Mouse (Mus musculus): ENCODE results near the gene Ralgapa2.

- TF ChIP-seq POLR2A (IDR thresholded peaks at IDR 0.05; ENCODE audit: borderline replicate concordance, extremely low read depth, insufficient read depth, insufficient read length, poor library complexity, severe bottlenecking): no peak
- TF ChIP-seq CTCF (IDR thresholded peaks at IDR 0.05; ENCODE audit: borderline replicate concordance, extremely low read depth, insufficient read depth, insufficient read length): no peak
Observed at GRCm38 (mm10) chr2:146532493-146532892, 20.3 kb upstream of the Ralgapa2 start.
